Mouse (Mus musculus): ENCODE results near the gene Amelx.

DNA sequence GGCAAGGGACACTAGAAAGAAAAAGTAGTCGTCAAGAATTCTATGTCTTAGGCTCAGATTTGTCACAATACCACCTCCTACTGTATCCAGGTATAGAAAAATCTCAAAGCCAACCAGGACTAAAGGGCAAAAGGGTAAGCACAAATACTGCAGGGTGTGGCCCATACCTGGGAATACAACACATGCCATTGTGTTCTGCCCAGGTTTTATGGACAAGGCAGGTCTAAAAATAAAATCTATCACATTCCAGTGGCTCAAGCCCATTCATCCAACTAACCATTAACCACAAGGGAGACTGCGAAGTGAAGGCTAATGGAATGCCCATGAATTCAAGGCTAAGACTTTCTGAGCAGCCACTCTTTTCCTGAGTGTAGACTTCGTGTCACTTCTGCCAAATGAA, 23.0 kb upstream of the Amelx start:
- TF ChIP-seq CTCF (IDR thresholded peaks at IDR 0.05; ENCODE audit: borderline replicate concordance, insufficient read depth, low read depth, low read length) (no peak), POLR2A (IDR thresholded peaks at IDR 0.05; ENCODE audit: borderline replicate concordance, insufficient read depth, low read length) (no peak)
